Mouse (Mus musculus) MEL (cell line): ENCODE results near the gene Hmgcs1. TPM values are rescaled to one million over a fixed set of nuclear protein-coding genes. Genes with fewer than 3 reads are reported as not detected.

Source experiments
- DNase-seq: peaks from one replicate; pipeline ENCODE4 v3.0.0; 2011; ENCODE audit warnings: low read depth, low spot score
- H3K27ac ChIP-seq: 2 replicates; pipeline ENCODE4 v1.5.1; 2012; ENCODE audit warnings: low read depth, mild to moderate bottlenecking, control low read depth, low read length, moderate library complexity; ENCODE audit not compliant: control insufficient read depth
- H3K27me3 ChIP-seq, 2 experiments: fragments of 150-350 bp in 1 of 2; sonication (generic) in 1 of 2; 2 replicates each; pipeline ENCODE4 v1.6.1; 2012; ENCODE audit warnings: low read length in 2 of 2, mild to moderate bottlenecking in 2 of 2, improper control_type of control experiment in 1 of 2, moderate library complexity in 1 of 2; ENCODE audit not compliant: insufficient read depth in 2 of 2, control insufficient read depth in 1 of 2
- H3K36me3 ChIP-seq, 2 experiments: 2 replicates each; pipeline ENCODE4 v1.6.1; 2012 to 2014; ENCODE audit warnings: low read length in 2 of 2, improper control_type of control experiment in 1 of 2, inconsistent platforms in 1 of 2, mild to moderate bottlenecking in 1 of 2; ENCODE audit not compliant: insufficient read depth in 2 of 2, control insufficient read depth in 1 of 2
- H3K4me1 ChIP-seq, 2 experiments: fragments of 150-350 bp in 1 of 2; sonication (generic) in 1 of 2; 2 replicates each; pipeline ENCODE4 v1.6.1; 2012; ENCODE audit warnings: low read length in 2 of 2, improper control_type of control experiment in 1 of 2, mild to moderate bottlenecking in 1 of 2; ENCODE audit not compliant: insufficient read depth in 2 of 2, control insufficient read depth in 1 of 2
- H3K4me3 ChIP-seq, 2 experiments: fragments of 150-350 bp in 1 of 2; sonication (generic) in 1 of 2; 2 replicates each; pipeline ENCODE4 v1.5.1; 2012; ENCODE audit warnings: low read depth in 2 of 2, low read length in 2 of 2, mild to moderate bottlenecking in 2 of 2, moderate library complexity in 2 of 2, control low read depth in 1 of 2, improper control_type of control experiment in 1 of 2; ENCODE audit not compliant: control insufficient read depth in 1 of 2, insufficient read depth in 1 of 2
- H3K79me2 ChIP-seq: 2 replicates; pipeline ENCODE4 v1.6.1; 2012; ENCODE audit warnings: mild to moderate bottlenecking, low read length, moderate library complexity; ENCODE audit not compliant: control insufficient read depth, poor library complexity, insufficient read depth
- H3K9ac ChIP-seq: 2 replicates; pipeline ENCODE4 v1.6.1; 2012; ENCODE audit warnings: low read depth, mild to moderate bottlenecking, control low read depth, low read length, moderate library complexity; ENCODE audit not compliant: control insufficient read depth, poor library complexity, severe bottlenecking
- H3K9me3 ChIP-seq: fragments of 150-350 bp; sonication (generic); replicated peaks from 2 replicates; pipeline ENCODE4 v1.6.1; 2012; ENCODE audit warnings: mild to moderate bottlenecking, low read length, improper control_type of control experiment, moderate library complexity; ENCODE audit not compliant: insufficient read depth
- BHLHE40 ChIP-seq: IDR thresholded peaks from 2 replicates; pipeline ENCODE4 v1.6.1; 2012; ENCODE audit warnings: low read depth, mild to moderate bottlenecking, inconsistent platforms, low read length, improper control_type of control experiment, borderline replicate concordance
- CHD2 ChIP-seq: IDR thresholded peaks from 2 replicates; pipeline ENCODE4 v1.6.1; 2011; ENCODE audit warnings: low read length, improper control_type of control experiment
- CTCF ChIP-seq, 3 experiments: IDR thresholded peaks in 2 of 3; conservative IDR thresholded peaks in 1 of 3; 2 replicates each; pipeline ENCODE4 v1.5.1; 2011 to 2012; ENCODE audit warnings: low read length in 3 of 3, low read depth in 2 of 3, mild to moderate bottlenecking in 2 of 3, improper control_type of control experiment in 1 of 3, inconsistent platforms in 1 of 3, mixed read lengths in 1 of 3, moderate library complexity in 1 of 3; ENCODE audit not compliant: control insufficient read depth in 1 of 3, insufficient read depth in 1 of 3, poor library complexity in 1 of 3, severe bottlenecking in 1 of 3
- ELF1 ChIP-seq: IDR thresholded peaks from 2 replicates; pipeline ENCODE4 v1.6.1; 2014; ENCODE audit warnings: low read depth, mild to moderate bottlenecking, inconsistent platforms, low read length, improper control_type of control experiment, moderate library complexity
- GABPA ChIP-seq: IDR thresholded peaks from 2 replicates; pipeline ENCODE4 v1.6.1; 2012; ENCODE audit warnings: low read depth, mild to moderate bottlenecking, inconsistent platforms, low read length, improper control_type of control experiment, moderate library complexity
- HCFC1 ChIP-seq: IDR thresholded peaks from 2 replicates; pipeline ENCODE4 v1.6.1; 2012; ENCODE audit warnings: low read depth, mild to moderate bottlenecking, inconsistent platforms, low read length, improper control_type of control experiment, moderate library complexity
- JUND ChIP-seq: IDR thresholded peaks from 2 replicates; pipeline ENCODE4 v1.6.1; 2011; ENCODE audit warnings: low read depth, mild to moderate bottlenecking, improper control_type of control experiment, low read length
- MAFK ChIP-seq: IDR thresholded peaks from 2 replicates; pipeline ENCODE4 v1.6.1; 2011; ENCODE audit warnings: low read depth, mild to moderate bottlenecking, low read length, improper control_type of control experiment, borderline replicate concordance
- MAX ChIP-seq: IDR thresholded peaks from 2 replicates; pipeline ENCODE4 v1.6.1; 2011; ENCODE audit warnings: low read length, improper control_type of control experiment
- MAZ ChIP-seq: IDR thresholded peaks from 2 replicates; pipeline ENCODE4 v1.6.1; 2012; ENCODE audit warnings: low read depth, mild to moderate bottlenecking, inconsistent platforms, low read length, improper control_type of control experiment
- MEF2A ChIP-seq: IDR thresholded peaks from 2 replicates; pipeline ENCODE4 v1.6.1; 2014; ENCODE audit warnings: low read depth, mild to moderate bottlenecking, inconsistent platforms, low read length, improper control_type of control experiment; ENCODE audit not compliant: poor library complexity, insufficient replicate concordance, severe bottlenecking; ENCODE audit errors: extremely low read depth
- MXI1 ChIP-seq: IDR thresholded peaks from 2 replicates; pipeline ENCODE4 v1.6.1; 2011; ENCODE audit warnings: mild to moderate bottlenecking, low read depth, low read length, improper control_type of control experiment
- MYC ChIP-seq: IDR thresholded peaks from 2 replicates; pipeline ENCODE4 v1.6.1; 2011; ENCODE audit warnings: low read depth, mild to moderate bottlenecking, low read length, improper control_type of control experiment, moderate library complexity
- NRF1 ChIP-seq: IDR thresholded peaks from 2 replicates; pipeline ENCODE4 v1.6.1; 2014; ENCODE audit warnings: low read depth, mild to moderate bottlenecking, inconsistent platforms, low read length, improper control_type of control experiment, moderate library complexity; ENCODE audit not compliant: poor library complexity, insufficient read depth, severe bottlenecking
- RCOR1 ChIP-seq: IDR thresholded peaks from 2 replicates; pipeline ENCODE4 v1.6.1; 2012; ENCODE audit warnings: low read depth, mild to moderate bottlenecking, inconsistent platforms, low read length, improper control_type of control experiment
- TAL1 ChIP-seq: IDR thresholded peaks from 2 replicates; pipeline ENCODE4 v1.6.1; 2012; ENCODE audit warnings: mild to moderate bottlenecking, inconsistent platforms, low read length, moderate library complexity, mixed read lengths
- TBP ChIP-seq: IDR thresholded peaks from 2 replicates; pipeline ENCODE4 v1.8.0; 2011; ENCODE audit warnings: low read depth, low read length, improper control_type of control experiment
- UBTF ChIP-seq: IDR thresholded peaks from 2 replicates; pipeline ENCODE4 v1.6.1; 2012; ENCODE audit warnings: low read depth, mild to moderate bottlenecking, inconsistent platforms, low read length, improper control_type of control experiment, moderate library complexity, borderline replicate concordance; ENCODE audit not compliant: insufficient read depth
- ZC3H11A ChIP-seq: IDR thresholded peaks from 2 replicates; pipeline ENCODE4 v1.6.1; 2012; ENCODE audit warnings: low read depth, mild to moderate bottlenecking, inconsistent platforms, low read length, improper control_type of control experiment
- ZKSCAN1 ChIP-seq: IDR thresholded peaks from 2 replicates; pipeline ENCODE4 v1.6.1; 2012; ENCODE audit warnings: low read depth, mild to moderate bottlenecking, inconsistent platforms, low read length, improper control_type of control experiment, moderate library complexity
- polyA plus RNA-seq, 2 experiments: library from polyadenylated mRNA; stranded (reverse) in 1 of 2; unstranded in 1 of 2; fragments of >175 nt in 1 of 2; fragments of >200 nt in 1 of 2; gene quantifications; 2 replicates each; pipeline versions ENCODE4 v1.2.1 to v1.2.4; 2012; ENCODE audit warnings: low replicate concordance in 2 of 2, low read depth in 1 of 2; ENCODE audit not compliant: insufficient read length in 2 of 2, insufficient read depth in 1 of 2, missing spikeins in 1 of 2
- total RNA-seq: library from RNA; depleted of rRNA; stranded (reverse); fragments of 300-350 nt; gene quantifications from 2 replicates; pipeline ENCODE4 v1.2.3, GENCODE M21; 2012

Gene Hmgcs1
- total and polyA plus RNA-seq, 3 experiments, result 13.6 to 19.3 TPM; not detected in 1

DNA sequence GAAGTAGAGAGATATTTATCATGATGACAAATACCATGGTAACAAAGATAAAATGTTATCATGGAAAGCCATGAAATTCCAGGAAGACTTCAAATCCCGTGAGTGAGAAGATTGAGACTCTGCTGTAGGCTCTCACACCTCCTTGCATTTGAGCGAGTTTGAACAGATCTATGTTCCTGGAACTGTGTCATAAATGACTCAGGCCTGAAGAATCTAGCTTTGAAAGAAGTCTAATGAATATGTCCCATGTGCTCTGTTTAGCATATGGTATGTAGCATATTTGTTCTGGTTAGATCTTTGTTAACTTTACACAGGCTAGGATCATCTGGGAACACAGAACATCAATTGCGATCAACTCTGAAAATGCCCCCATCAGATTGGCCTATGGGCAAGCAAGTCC, 32.3 kb downstream of the Hmgcs1 start:
- no peaks in the 10 kb centered on the region for H3K36me3 ChIP-seq
- TF ChIP-seq HCFC1 (no peak), TBP (no peak), ZKSCAN1 (no peak), UBTF (no peak), MAZ (no peak), MAFK (no peak), MXI1 (no peak), MYC (no peak), JUND (no peak), CTCF (IDR thresholded peaks at IDR 0.05 in 2 of 3, conservative IDR thresholded peaks at IDR 0.05 in 1 of 3; ENCODE audit: control insufficient read depth in 1 of 3, insufficient read depth in 1 of 3, low read depth in 2 of 3, low read length in 3 of 3, poor library complexity in 1 of 3, severe bottlenecking in 1 of 3) (no peak), MAX (no peak), MEF2A (no peak), CHD2 (no peak), RCOR1 (no peak), TAL1 (no peak), BHLHE40 (no peak), ELF1 (no peak), ZC3H11A (no peak), NRF1 (no peak)
- TF ChIP-seq, all 39 proteins: peak for 0
- Histone ChIP-seq H3K4me1 (no peaks in the 10 kb centered on the region), H3K9ac (no peak overlapping the region), H3K9me3 (no peaks in the 10 kb centered on the region), H3K27me3 (peaks cover 0 to under 1% of the 10 kb centered on the region in 2 experiments; a peak in 2 of 4 replicates), H3K27ac (no peak overlapping the region), H3K4me3 (no peak overlapping the region), H3K79me2 (no peaks in the 10 kb centered on the region)
- no peak for DNase-seq

DNA sequence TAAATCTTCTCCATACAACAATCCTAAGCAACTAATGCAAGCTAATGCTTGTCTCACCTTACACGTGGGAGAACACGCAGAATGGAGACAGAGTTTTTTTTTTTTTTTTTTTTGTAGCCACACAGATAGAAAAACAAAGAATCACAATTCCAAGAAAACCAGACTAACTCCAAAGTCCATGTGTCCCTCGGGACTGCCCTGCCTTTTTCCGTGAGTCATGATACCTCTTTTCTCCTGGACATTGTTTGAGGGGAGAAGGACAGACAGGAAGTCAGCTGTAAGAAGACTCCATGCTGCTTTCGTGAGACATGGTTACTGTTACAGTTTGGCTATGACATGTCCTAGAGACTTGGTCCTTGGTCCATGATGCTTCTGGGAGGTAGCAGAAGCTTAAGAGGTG, 33.2 kb downstream of the Hmgcs1 start:
- peaks cover 0 to 2% of the 10 kb centered on the region in 2 experiments; a peak in 2 of 4 replicates for H3K27me3 ChIP-seq
- no peak overlapping the region for H3K27ac ChIP-seq
- DNase-seq, result no peak
- H3K4me3 ChIP-seq, result no peak overlapping the region
- H3K79me2 ChIP-seq, result no peaks in the 10 kb centered on the region
- no peak overlapping the region for H3K9ac ChIP-seq
- no peaks in the 10 kb centered on the region for H3K36me3 ChIP-seq
- H3K4me1 ChIP-seq, result no peaks in the 10 kb centered on the region
- no peak for TF ChIP-seq GABPA
- TF ChIP-seq JUND, result no peak
- TF ChIP-seq MAFK, result no peak
- H3K9me3 ChIP-seq, result no peaks in the 10 kb centered on the region
